Mouse (Mus musculus): ENCODE measurements at regions not wholly inside any gene's neighbourhood (a gene's known extent, or its start where the extent isn't known, plus 50 kb on each side); places are given as distances from the start of the nearest gene placed in this dataset.

- TF ChIP-seq CTCF (IDR thresholded peaks at IDR 0.05; ENCODE audit: borderline replicate concordance, insufficient read depth, low read length) (no peak), POLR2A (IDR thresholded peaks at IDR 0.05; ENCODE audit: low read depth, low read length) (no peak)
These were observed 166.1 kb upstream of the Mki67 start for GRCm38 (mm10) chr7:135882306-135882705.

Measured in embryonic fibroblast, embryonic 13.5 days (primary cell).